Mouse (Mus musculus): ENCODE measurements around the gene 2810004N23Rik. TPM values are rescaled to one million over a fixed set of nuclear protein-coding genes. Genes with fewer than 3 reads are reported as not detected.

The 2810004N23Rik gene
- polyA plus RNA-seq, 1 experiment, result 27.1 TPM

Other genes starting within 250 kb of the 2810004N23Rik start
- gene 2310022B05Rik, start 199.8 kb downstream of the 2810004N23Rik start, polyA plus RNA-seq (2012; fragmentation: generic; extraction: Trizol), result 102 TPM
- gene Ttc13, start 141.1 kb downstream of the 2810004N23Rik start, polyA plus RNA-seq (2012; fragmentation: generic; extraction: Trizol), result 25.6 TPM
- 10.0 TPM for gene Arv1, start 141.0 kb downstream of the 2810004N23Rik start, polyA plus RNA-seq (2012; fragmentation: generic; extraction: Trizol)
- 0.36 TPM for gene Fam89a, start 111.3 kb downstream of the 2810004N23Rik start, polyA plus RNA-seq (2012; fragmentation: generic; extraction: Trizol)
- 0.01 TPM for gene Trim67, start 70.0 kb downstream of the 2810004N23Rik start, polyA plus RNA-seq (2012; fragmentation: generic; extraction: Trizol)
- gene Gnpat, start 87 bp downstream of the 2810004N23Rik start, polyA plus RNA-seq (2012; fragmentation: generic; extraction: Trizol), result 95.4 TPM
- 8.8 TPM for gene Exoc8, start 34.6 kb upstream of the 2810004N23Rik start, polyA plus RNA-seq (2012; fragmentation: generic; extraction: Trizol)
- gene Sprtn, start 34.8 kb upstream of the 2810004N23Rik start, polyA plus RNA-seq (2012; fragmentation: generic; extraction: Trizol), result 13.3 TPM
- gene Egln1, start 86.2 kb upstream of the 2810004N23Rik start, polyA plus RNA-seq (2012; fragmentation: generic; extraction: Trizol), result 35.8 TPM
- 59.9 TPM for gene Tsnax, start 149.9 kb upstream of the 2810004N23Rik start, polyA plus RNA-seq (2012; fragmentation: generic; extraction: Trizol)
- 0.06 TPM for gene Disc1, start 191.1 kb upstream of the 2810004N23Rik start, polyA plus RNA-seq (2012; fragmentation: generic; extraction: Trizol)

All from myocyte (in vitro differentiated cells).